Mouse (Mus musculus) kidney, adult 2 months (tissue): Measurements from ENCODE around the gene 4933412E24Rik. TPM values are rescaled to one million over a fixed set of nuclear protein-coding genes. Genes with fewer than 3 reads are reported as not detected.

Experiments
- DNase-seq: peaks from one replicate; pipeline ENCODE4 v3.0.0; 2021
- H3K27ac ChIP-seq: fragments of 200-500 bp; 2 replicates; pipeline ENCODE4 v1.5.1; 2012; ENCODE audit warnings: low read depth, low read length, control low read depth, inconsistent platforms; ENCODE audit not compliant: insufficient read depth
- H3K27me3 ChIP-seq: fragments of 200-500 bp; replicated peaks from 2 replicates; pipeline ENCODE4 v1.6.1; 2012; ENCODE audit warnings: mild to moderate bottlenecking, moderate library complexity, low read length, inconsistent platforms; ENCODE audit not compliant: control insufficient read depth, insufficient read depth
- H3K36me3 ChIP-seq: fragments of 200-500 bp; 2 replicates; pipeline ENCODE4 v1.6.1; 2012; ENCODE audit warnings: mild to moderate bottlenecking, moderate library complexity, low read length, inconsistent platforms; ENCODE audit not compliant: control insufficient read depth, insufficient read depth
- H3K4me1 ChIP-seq: fragments of 200-500 bp; 2 replicates; pipeline ENCODE4 v1.6.1; 2011; ENCODE audit warnings: low read length; ENCODE audit not compliant: control insufficient read depth, insufficient read depth
- H3K4me3 ChIP-seq: fragments of 200-500 bp; 2 replicates; pipeline ENCODE4 v1.5.1; 2011; ENCODE audit warnings: mild to moderate bottlenecking, low read depth, low read length, control low read depth; ENCODE audit not compliant: insufficient read depth
- CTCF ChIP-seq: fragments of 200-500 bp; conservative IDR thresholded peaks from 2 replicates; pipeline ENCODE4 v1.5.1; 2011; ENCODE audit warnings: low read depth, mild to moderate bottlenecking, control low read depth, low read length, moderate library complexity, mixed read lengths; ENCODE audit not compliant: insufficient read depth, insufficient read length
- POLR2A ChIP-seq: fragments of 200-500 bp; IDR thresholded peaks from one replicate; pipeline ENCODE4 v1.6.1; 2011; ENCODE audit warnings: low read depth, low read length, control low read depth
- WGBS: fragments of 180-500 bp; shearing (Covaris S2); methylation state at CpG from one replicate; pipeline ENCODE4 v1.1.7; 2018; 5-methylcytosine and 5-hydroxymethylcytosine counted together
- polyA plus RNA-seq: library from polyadenylated mRNA; depleted of rRNA; stranded (reverse); fragments of >200 nt; gene quantifications from 2 replicates; pipeline ENCODE4 v1.2.3, GENCODE M21; 2012; rRNA removed

The 4933412E24Rik gene
- polyA plus RNA-seq = not detected in 2 replicates

DNA sequence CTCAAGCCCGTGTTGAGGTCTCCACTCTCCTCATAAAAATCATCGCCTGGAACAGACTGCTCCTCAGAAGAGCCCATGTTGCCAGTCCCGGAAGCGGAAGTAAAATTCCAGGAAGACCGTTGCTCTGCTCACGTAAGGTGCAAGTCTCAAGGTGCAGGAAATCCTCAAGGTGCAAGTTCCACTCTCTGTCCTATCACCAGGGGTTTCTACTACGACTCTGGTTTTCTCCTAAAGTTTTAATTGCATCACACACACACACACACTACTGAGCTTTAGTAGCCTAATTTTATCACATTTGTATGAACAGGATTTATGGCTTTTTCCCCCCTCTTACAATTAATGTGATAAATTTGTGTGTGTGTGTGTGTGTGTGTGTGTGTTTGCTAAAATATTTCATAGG lies at the start of gene 4933412E24Rik:
Gene 4933412E24Rik (minus strand): TSS at position 101 of the 400 bp plus-strand sequence.
- no peaks in the 10 kb centered on the region for H3K36me3 ChIP-seq
- no peak within 1 kb of the TSS for H3K4me3 ChIP-seq
- DNase-seq = no peak
- H3K27ac ChIP-seq = no peak within 1 kb of the TSS
- TF ChIP-seq CTCF (no peak), POLR2A (no peak)
- WGBS = 83% methylated on average over 7 of the region's 7 CpGs
- H3K27me3 ChIP-seq = no peaks in the 10 kb centered on the region
- H3K4me1 ChIP-seq = no peaks in the 10 kb centered on the region

DNA sequence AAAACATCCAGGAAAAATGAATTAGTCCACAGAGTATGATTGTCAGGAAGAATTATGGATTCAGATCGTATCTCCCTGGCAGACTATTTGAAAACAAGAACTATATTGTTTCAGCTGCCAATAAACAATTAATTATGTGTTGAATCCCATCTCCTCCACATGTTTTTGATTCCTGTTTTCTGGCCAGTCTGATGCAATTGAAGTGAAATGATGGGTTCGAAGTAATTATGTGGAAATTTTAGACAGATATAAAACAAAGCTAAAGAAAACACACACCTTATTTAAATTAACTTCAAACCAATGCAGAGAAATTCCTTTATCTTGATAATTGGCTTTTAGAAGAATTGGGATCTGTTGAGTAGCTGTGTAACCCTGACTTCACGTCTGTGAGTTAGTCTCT lies 14.3 kb upstream of the 4933412E24Rik start:
- WGBS = 44% methylated on average over 3 of the region's 3 CpGs
- H3K4me1 ChIP-seq = no peaks in the 10 kb centered on the region
- TF ChIP-seq CTCF (no peak), POLR2A (no peak)
- no peak overlapping the region for H3K27ac ChIP-seq
- H3K4me3 ChIP-seq = no peak overlapping the region
- no peaks in the 10 kb centered on the region for H3K27me3 ChIP-seq
- DNase-seq = no peak
- H3K36me3 ChIP-seq = no peaks in the 10 kb centered on the region

DNA sequence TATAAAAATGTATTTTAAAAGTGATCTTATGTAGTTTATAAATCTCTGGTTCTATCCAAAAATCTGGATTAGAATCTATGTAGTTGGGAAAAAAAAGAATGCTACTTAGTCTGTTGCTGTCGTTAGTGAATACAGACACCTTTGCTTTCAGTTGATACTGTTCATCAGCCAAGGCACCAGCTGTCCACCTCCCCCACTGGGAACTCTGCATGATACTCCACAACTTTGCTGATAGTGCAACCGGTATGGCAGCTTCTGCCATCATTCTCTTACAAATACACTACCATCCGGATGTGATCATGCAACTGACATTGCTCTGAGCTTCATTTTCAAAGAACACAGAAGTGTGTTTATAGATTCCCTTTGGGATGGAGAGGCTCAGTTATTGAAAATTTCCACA lies 4.8 kb upstream of the 4933412E24Rik start:
- WGBS = 55% methylated on average over 3 of the region's 3 CpGs
- Histone ChIP-seq H3K27ac (no peak overlapping the region), H3K27me3 (no peaks in the 10 kb centered on the region; the same call in 1 of the 2 replicates), H3K36me3 (no peaks in the 10 kb centered on the region), H3K4me1 (no peaks in the 10 kb centered on the region), H3K4me3 (no peak overlapping the region)
- TF ChIP-seq CTCF = no peak
- DNase-seq = no peak

DNA sequence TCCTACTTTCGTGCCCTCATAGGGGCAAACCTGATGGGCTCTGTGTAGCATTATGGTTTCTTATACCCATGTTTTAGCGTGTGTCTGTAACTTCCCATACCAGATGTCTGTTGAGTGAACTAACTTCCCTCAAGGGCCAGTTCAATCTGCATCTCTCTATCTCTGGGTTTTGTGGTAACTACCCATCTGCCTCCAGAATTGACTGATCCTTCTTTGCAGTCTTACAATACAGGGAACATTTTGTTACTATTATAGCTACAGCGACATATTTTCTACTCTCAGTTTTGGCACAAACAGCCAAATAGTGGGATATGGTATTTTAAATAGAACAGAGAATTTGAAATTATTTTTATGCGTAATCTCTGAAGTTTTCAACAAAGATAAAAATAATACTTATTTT lies 6.2 kb downstream of the 4933412E24Rik start:
- 93% methylated on average over 4 of the region's 4 CpGs for WGBS
- Histone ChIP-seq H3K27ac (no peak overlapping the region), H3K4me3 (no peak overlapping the region), H3K36me3 (no peaks in the 10 kb centered on the region), H3K4me1 (no peaks in the 10 kb centered on the region), H3K27me3 (no peaks in the 10 kb centered on the region)
- DNase-seq = no peak
- TF ChIP-seq POLR2A = no peak
- TF ChIP-seq CTCF = no peak

DNA sequence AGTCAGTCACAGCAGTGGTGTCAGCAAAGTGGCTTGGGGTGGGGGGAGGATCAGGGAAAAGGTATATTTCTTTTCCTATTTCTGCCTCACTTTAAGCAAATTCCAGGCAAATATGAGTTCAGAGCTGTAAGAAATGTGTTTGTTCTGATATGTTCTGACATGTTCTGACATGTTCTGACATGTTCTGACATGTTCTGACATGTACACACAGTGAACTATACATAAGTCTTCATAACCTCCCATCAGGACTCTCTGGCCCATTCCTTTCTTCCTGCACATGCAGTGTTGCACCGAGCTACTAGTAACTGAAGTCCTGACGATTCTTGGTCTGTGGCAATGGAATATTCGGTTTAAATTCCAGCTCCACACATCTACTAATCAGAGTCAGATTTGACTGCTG lies 6.8 kb downstream of the 4933412E24Rik start:
- 84% methylated on average over 3 of the region's 3 CpGs for WGBS
- no peak for TF ChIP-seq POLR2A
- TF ChIP-seq CTCF = no peak
- DNase-seq = no peak
- Histone ChIP-seq H3K4me1 (no peaks in the 10 kb centered on the region), H3K27me3 (no peaks in the 10 kb centered on the region), H3K36me3 (no peaks in the 10 kb centered on the region), H3K4me3 (no peak overlapping the region), H3K27ac (no peak overlapping the region)

DNA sequence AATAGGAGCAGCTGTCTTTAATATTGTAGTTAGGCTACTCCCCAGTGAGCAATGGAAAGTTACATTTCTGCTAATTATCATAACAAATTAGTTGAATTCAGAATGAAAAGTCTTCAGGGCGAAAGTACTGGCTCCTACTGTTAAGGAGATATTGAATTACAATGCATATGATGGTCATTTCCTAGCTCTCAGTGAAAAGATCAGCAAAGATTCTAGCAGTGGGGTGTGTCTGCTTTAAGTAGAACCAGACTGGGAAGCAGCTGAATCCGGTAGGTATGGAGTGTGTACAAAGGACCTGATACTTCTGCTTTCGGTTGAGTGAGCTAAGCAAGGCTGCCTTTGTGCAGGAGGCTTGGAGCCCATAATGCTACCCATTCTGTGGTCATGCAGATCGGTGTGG lies 32.6 kb downstream of the 4933412E24Rik start:
- Histone ChIP-seq H3K4me1 (no peaks in the 10 kb centered on the region), H3K36me3 (no peaks in the 10 kb centered on the region), H3K4me3 (no peak overlapping the region), H3K27ac (no peak overlapping the region), H3K27me3 (no peaks in the 10 kb centered on the region; the same call in 1 of the 2 replicates)
- TF ChIP-seq CTCF (no peak), POLR2A (no peak)
- WGBS = 65% methylated on average over 4 of the region's 4 CpGs
- no peak for DNase-seq

DNA sequence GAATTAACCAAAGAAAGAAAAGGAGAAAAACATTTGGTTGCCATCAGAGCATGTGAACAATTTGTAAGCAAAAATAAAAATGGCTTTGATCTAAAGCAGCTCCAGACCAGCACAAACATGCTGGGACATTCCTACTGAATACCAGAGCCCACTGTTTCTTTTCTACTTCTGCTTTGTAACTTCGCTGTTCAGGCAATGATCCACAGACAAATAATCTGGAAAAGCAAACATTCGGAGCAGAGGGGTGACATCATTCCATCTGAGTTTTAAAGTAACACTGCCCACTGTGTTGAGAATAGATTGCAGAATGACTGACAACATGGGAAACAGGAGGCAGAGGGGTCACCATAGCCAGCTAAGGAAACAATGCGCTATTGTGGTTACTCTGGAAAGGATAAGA lies 41.1 kb downstream of the 4933412E24Rik start:
- 37% methylated on average over 3 of the region's 3 CpGs for WGBS
- Histone ChIP-seq H3K4me1 (no peaks in the 10 kb centered on the region), H3K27me3 (no peaks in the 10 kb centered on the region; the same call in 1 of the 2 replicates), H3K4me3 (no peak overlapping the region), H3K36me3 (no peaks in the 10 kb centered on the region), H3K27ac (no peak overlapping the region)
- TF ChIP-seq CTCF = no peak
- TF ChIP-seq POLR2A = no peak
- no peak for DNase-seq

DNA sequence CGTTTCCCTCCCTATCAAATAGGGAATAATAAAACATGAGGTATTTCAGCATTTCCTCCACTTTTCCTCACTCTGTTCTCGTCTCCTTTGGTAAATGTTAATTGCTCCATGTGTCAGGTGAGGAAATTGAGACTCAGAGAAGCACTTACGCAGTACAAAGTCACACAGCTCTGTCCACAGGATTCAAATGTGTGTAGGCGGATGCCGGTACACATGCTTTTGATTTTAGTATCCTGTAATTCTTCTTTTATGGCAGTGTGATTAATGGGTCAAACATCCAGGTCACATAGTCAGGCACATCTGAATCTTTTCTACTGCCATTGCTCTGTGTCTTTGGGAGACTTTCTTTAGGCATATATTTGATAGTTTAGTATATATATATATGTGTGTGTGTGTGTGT lies 41.8 kb downstream of the 4933412E24Rik start:
- DNase-seq = no peak
- TF ChIP-seq POLR2A = no peak
- no peaks in the 10 kb centered on the region for H3K36me3 ChIP-seq
- 43% methylated on average over 5 of the region's 5 CpGs for WGBS
- H3K4me1 ChIP-seq = no peaks in the 10 kb centered on the region
- no peak overlapping the region for H3K4me3 ChIP-seq
- no peak overlapping the region for H3K27ac ChIP-seq
- no peaks in the 10 kb centered on the region for H3K27me3 ChIP-seq
